Mouse (Mus musculus) hindbrain, embryonic 14.5 days (tissue): Measurements from ENCODE around the gene Fam13a. TPM values are rescaled to one million over a fixed set of nuclear protein-coding genes. Genes with fewer than 3 reads are reported as not detected.

ENCODE experiments used
- ATAC-seq: fragments of 200-750 bp; cut with Nextera tagmentation; 2 replicates; pipeline ENCODE4 v1.8.0; 2017; ENCODE audit warnings: moderate number of reproducible peaks, mild to moderate bottlenecking, moderate TSS enrichment, moderate library complexity; ENCODE audit not compliant: low FRiP score
- DNase-seq: peaks from one replicate; pipeline ENCODE4 v3.0.0-alpha.2; 2015; ENCODE audit warnings: low spot score
- H3K27ac ChIP-seq: fragments of 300-500 bp; sonication (generic); 2 replicates; pipeline ENCODE4 v1.5.1; 2014; ENCODE audit warnings: mild to moderate bottlenecking, moderate library complexity
- H3K27me3 ChIP-seq: fragments of 300-500 bp; sonication (generic); 2 replicates; pipeline ENCODE4 v1.6.1; 2014; ENCODE audit warnings: mild to moderate bottlenecking, low read length, mixed read lengths; ENCODE audit not compliant: control insufficient read depth, insufficient read depth
- H3K36me3 ChIP-seq: fragments of 300-500 bp; sonication (generic); replicated peaks from 2 replicates; pipeline ENCODE4 v1.6.1; 2014; ENCODE audit not compliant: control insufficient read depth, insufficient read depth
- H3K4me1 ChIP-seq: fragments of 300-500 bp; sonication (generic); replicated peaks from 2 replicates; pipeline ENCODE4 v1.6.1; 2014; ENCODE audit warnings: antibody characterized with exemption, low read length, mixed read lengths; ENCODE audit not compliant: control insufficient read depth, insufficient read depth
- H3K4me2 ChIP-seq: fragments of 300-500 bp; sonication (generic); replicated peaks from 2 replicates; pipeline ENCODE4 v1.6.1; 2014; ENCODE audit warnings: mild to moderate bottlenecking, moderate library complexity
- H3K4me3 ChIP-seq: fragments of 300-500 bp; sonication (generic); replicated peaks from 2 replicates; pipeline ENCODE4 v1.5.1; 2014; ENCODE audit warnings: mild to moderate bottlenecking, low read length
- H3K9ac ChIP-seq: fragments of 300-500 bp; sonication (generic); 2 replicates; pipeline ENCODE4 v1.6.1; 2014
- H3K9me3 ChIP-seq: fragments of 300-500 bp; sonication (generic); 2 replicates; pipeline ENCODE4 v1.6.1; 2016; ENCODE audit warnings: low read length; ENCODE audit not compliant: control insufficient read depth
- WGBS: fragments of 180-500 bp; shearing (Covaris S2); extraction: QIAGEN DNeasy Blood & Tissue Kit; methylation state at CpG from one replicate; pipeline ENCODE4 v1.1.7; 2014; 5-methylcytosine and 5-hydroxymethylcytosine counted together
- polyA plus RNA-seq: library from polyadenylated mRNA; unstranded; fragments of >200 nt; fragmentation: Nextera tagmentation; extraction: Ambion mirVana; gene quantifications from 2 replicates; pipeline ENCODE4 v1.2.1, GENCODE M21; 2014

Gene Fam13a
- polyA plus RNA-seq, 1 experiment from 2014 or later, result 10.3 TPM

DNA sequence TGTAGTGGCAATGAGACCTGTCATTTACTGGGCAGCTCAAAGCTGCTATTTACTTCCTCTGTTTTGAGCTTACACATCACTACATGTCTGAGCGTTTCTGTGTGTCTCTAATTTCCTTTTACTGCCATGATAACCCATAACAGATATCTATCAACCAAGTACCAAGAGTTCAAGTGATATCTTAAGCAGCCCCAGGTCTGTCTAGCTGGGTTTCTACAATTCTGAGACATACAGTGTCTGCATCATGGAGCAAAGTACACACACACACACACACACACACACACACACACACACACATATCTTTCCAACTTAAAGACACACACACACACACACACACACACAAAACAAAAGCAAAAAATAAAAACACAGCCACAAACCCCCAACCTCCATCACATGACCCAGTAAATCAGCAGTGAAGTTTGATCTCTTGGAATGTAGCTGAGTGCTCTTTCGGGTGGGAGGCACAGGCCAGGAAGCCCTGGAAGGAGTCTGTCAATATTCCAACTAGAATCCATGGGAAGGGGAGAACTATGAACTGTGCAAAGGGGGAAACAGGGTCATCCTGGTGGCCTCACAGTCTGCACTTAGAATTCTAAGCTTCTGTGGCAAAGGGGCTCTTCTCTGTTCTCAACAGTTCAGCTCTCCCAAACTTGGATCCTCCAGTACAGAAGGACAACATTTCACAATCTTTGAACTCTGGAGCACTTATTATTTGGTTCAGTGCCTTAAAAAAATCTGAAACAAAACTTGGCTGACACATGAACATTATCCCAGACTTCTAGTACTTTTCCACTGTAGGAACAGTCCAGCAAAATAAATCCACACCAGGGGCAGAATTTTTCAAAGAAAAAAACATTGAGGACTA is 73.0 kb downstream of the Fam13a start:
- no peak for ATAC-seq
- Histone ChIP-seq H3K4me3 (no peak overlapping the region), H3K4me2 (no peak overlapping the region), H3K9me3 (no peaks in the 10 kb centered on the region), H3K36me3 (peaks cover 33% of the 10 kb centered on the region), H3K27ac (no peak overlapping the region), H3K9ac (no peak overlapping the region), H3K27me3 (no peaks in the 10 kb centered on the region), H3K4me1 (no peaks in the 10 kb centered on the region)
- DNase-seq, result no peak
- WGBS, result 75% methylated on average over 2 of the region's 2 CpGs

DNA sequence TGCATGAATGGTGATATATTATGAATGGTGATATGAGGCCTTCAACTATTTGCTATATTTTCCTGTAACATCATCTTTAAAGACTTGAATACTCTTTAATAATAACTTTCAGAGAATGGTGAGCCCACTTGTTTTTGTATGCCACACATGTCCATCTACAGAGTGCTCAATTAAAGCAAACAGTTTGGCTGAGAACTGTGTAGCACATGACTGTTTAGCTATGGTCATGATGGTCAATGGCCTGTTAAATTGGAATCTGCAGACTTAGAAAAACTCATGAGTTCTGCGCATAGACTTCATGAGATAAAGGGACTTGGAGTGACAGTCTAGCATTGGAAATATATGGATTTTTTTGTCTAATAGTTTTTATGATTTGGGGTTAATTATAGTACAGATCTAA is 73.9 kb downstream of the Fam13a start:
- no peaks in the 10 kb centered on the region for H3K4me1 ChIP-seq
- WGBS, result 92% methylated on average over 1 of the region's 1 CpGs

GRCm38 (mm10) chr6:58946840-58947239 is 77.5 kb downstream of the Fam13a start:
- 75% methylated on average over 4 of the region's 4 CpGs for WGBS
- H3K4me3 ChIP-seq, result no peak overlapping the region
- H3K9me3 ChIP-seq, result no peaks in the 10 kb centered on the region
- H3K9ac ChIP-seq, result no peak overlapping the region
- DNase-seq, result no peak
- no peaks in the 10 kb centered on the region for H3K27me3 ChIP-seq
- no peak for ATAC-seq
- H3K27ac ChIP-seq, result no peak overlapping the region
- peaks cover 17% of the 10 kb centered on the region for H3K36me3 ChIP-seq
- H3K4me2 ChIP-seq, result no peak overlapping the region
- H3K4me1 ChIP-seq, result no peaks in the 10 kb centered on the region

More for the DNA sequence above, 73.9 kb downstream of the Fam13a start:
- Histone ChIP-seq H3K9me3 (no peaks in the 10 kb centered on the region), H3K4me3 (no peak overlapping the region), H3K9ac (no peak overlapping the region), H3K36me3 (peaks cover 31% of the 10 kb centered on the region), H3K27me3 (no peaks in the 10 kb centered on the region), H3K27ac (no peak overlapping the region), H3K4me2 (no peak overlapping the region)
- DNase-seq, result no peak
- no peak for ATAC-seq

DNA sequence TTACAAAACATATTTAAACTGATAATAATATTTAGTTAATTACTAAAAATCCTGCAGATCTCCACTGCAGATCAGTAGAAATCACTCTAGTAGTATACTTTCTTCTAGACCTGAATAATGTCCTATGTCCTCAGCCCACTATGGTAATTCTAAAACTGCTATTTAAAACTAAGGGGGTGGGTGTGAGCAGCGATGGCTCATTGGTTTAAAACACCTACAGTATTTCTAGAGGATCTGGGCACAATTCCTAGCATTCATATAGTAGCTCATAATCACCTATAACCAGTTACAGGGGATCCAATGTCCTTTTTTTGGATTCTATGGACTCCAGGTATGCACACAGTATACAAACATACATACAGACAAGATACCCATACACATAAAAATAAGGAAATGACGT is 78.1 kb downstream of the Fam13a start:
- no peak for ATAC-seq
- H3K9ac ChIP-seq, result no peak overlapping the region
- H3K4me1 ChIP-seq, result no peaks in the 10 kb centered on the region
- H3K27me3 ChIP-seq, result no peaks in the 10 kb centered on the region
- H3K27ac ChIP-seq, result no peak overlapping the region
- no peak for DNase-seq
- H3K9me3 ChIP-seq, result no peaks in the 10 kb centered on the region
- H3K4me3 ChIP-seq, result no peak overlapping the region
- 62% methylated on average over 2 of the region's 2 CpGs for WGBS
- peaks cover 17% of the 10 kb centered on the region for H3K36me3 ChIP-seq
- no peak overlapping the region for H3K4me2 ChIP-seq

DNA sequence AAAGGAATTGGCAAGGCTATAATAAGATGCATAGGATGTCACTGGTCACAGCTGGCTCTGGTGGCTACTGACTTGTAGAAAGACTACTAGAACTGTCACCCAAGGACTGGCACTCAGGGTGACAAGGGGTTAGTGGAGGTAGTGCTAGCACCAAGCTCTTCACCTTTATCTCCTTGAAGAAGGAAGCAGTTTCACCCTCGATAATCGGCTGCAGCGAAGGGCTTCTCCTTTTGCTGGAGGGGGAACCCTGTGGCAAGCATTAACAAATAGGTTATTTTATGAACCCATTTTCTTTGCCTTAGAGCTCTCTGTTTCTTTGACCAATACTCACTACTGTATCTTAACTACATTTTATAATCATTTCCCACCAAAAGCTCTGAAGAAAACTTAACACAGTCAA is 80.4 kb downstream of the Fam13a start:
- Histone ChIP-seq H3K4me1 (no peaks in the 10 kb centered on the region), H3K9me3 (no peaks in the 10 kb centered on the region), H3K4me2 (no peak overlapping the region), H3K27me3 (no peaks in the 10 kb centered on the region), H3K36me3 (peaks cover 17% of the 10 kb centered on the region), H3K4me3 (no peak overlapping the region), H3K27ac (no peak overlapping the region), H3K9ac (no peak overlapping the region)
- no peak for ATAC-seq
- DNase-seq, result no peak
- 96% methylated on average over 3 of the region's 3 CpGs for WGBS

- Histone ChIP-seq H3K9me3 (no peaks in the 10 kb centered on the region), H3K4me3 (no peak overlapping the region), H3K27ac (no peak overlapping the region), H3K4me1 (no peaks in the 10 kb centered on the region), H3K36me3 (peaks cover 10% of the 10 kb centered on the region; the same call in 1 of the 2 replicates), H3K27me3 (no peaks in the 10 kb centered on the region), H3K4me2 (no peak overlapping the region), H3K9ac (no peak overlapping the region)
- 92% methylated on average over 2 of the region's 2 CpGs for WGBS
- ATAC-seq (no peak), DNase-seq (no peak)
Observed at GRCm38 (mm10) chr6:58942276-58942675, 82.1 kb downstream of the Fam13a start.

GRCm38 (mm10) chr6:58937726-58938125 is 86.6 kb downstream of the Fam13a start:
- no peak overlapping the region for H3K27ac ChIP-seq
- H3K9me3 ChIP-seq, result no peaks in the 10 kb centered on the region
- H3K36me3 ChIP-seq, result 0 out of 2 replicates have a peak, but pooled peaks cover 11% of the 10 kb centered on the region
- H3K27me3 ChIP-seq, result no peaks in the 10 kb centered on the region
- no peak overlapping the region for H3K4me2 ChIP-seq
- ATAC-seq (no peak), DNase-seq (no peak)
- H3K4me3 ChIP-seq, result no peak overlapping the region
- peaks cover 19% of the 10 kb centered on the region for H3K4me1 ChIP-seq
- no peak overlapping the region for H3K9ac ChIP-seq

DNA sequence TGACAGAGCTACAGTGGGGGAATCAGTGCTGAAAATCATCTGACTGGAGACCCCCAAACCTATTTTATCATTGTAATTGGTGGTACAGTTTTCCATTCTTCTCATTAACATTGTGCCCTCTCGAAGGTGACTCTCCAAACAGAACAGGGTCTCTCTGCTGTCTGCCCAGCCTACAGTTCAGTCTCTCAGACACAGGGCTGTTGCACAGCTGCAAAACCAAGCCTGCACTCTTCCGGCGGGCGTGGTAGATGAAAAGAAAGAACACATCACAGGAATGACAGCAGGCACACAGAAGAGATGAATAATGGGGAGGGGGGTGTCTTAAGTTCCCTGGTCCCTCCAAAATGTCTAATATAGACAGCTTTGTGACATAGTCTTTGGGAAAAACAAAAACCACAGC is 90.2 kb downstream of the Fam13a start:
- 28% methylated on average over 4 of the region's 4 CpGs for WGBS
- Histone ChIP-seq H3K4me3 (no peak overlapping the region), H3K4me1 (peaks cover 27% of the 10 kb centered on the region), H3K4me2 (no peak overlapping the region), H3K9ac (no peak overlapping the region), H3K27me3 (no peaks in the 10 kb centered on the region), H3K27ac (peak overlapping the region; percentile 83), H3K36me3 (0 out of 2 replicates have a peak, but pooled peaks cover 11% of the 10 kb centered on the region), H3K9me3 (no peaks in the 10 kb centered on the region)
- ATAC-seq (peak; percentile 12; the same call in 1 of the 2 replicates), DNase-seq (peak; percentile 28)

DNA sequence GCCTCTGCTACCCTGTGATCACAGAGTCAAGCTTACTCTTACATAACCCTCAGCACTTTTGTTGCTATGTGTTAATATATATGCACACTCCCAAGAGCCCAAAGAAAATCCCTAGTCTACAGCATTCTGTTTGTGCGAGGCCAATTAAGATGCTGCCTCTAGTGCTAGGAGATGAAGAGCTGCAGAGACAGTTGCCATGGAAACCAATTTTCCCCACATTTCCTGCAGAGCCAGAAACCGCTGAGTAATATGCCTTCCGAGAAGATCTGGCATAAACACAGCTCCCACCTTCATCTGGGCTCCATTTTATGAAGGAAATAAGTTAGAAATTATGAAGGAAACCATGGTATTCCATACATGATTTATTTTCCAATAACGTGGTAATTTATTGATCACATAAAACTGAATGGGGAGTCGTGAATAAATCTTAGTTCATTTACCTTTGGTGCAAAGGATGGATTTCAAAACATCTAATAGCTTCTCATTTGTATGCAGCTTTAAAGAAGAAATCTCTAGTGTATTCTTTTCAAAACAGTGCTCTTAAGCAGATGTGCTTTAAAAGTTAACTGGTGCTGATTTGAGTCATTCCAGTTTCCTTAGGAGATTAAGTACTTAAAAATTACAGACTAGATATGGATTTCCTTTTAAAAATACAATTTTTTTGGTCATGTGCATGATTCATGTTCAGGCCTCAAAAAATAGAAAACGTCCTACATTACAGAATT is 91.0 kb downstream of the Fam13a start:
- 26% methylated on average over 6 of the region's 6 CpGs for WGBS
- H3K4me2 ChIP-seq, result peak overlapping the region; percentile 30
- H3K9ac ChIP-seq, result no peak overlapping the region
- no peaks in the 10 kb centered on the region for H3K9me3 ChIP-seq
- peak; percentile 96 for ATAC-seq
- 0 out of 2 replicates have a peak, but pooled peaks cover 11% of the 10 kb centered on the region for H3K36me3 ChIP-seq
- DNase-seq, result peak; percentile 93
- peaks cover 27% of the 10 kb centered on the region for H3K4me1 ChIP-seq
- H3K27me3 ChIP-seq, result no peaks in the 10 kb centered on the region
- peak overlapping the region; percentile 83 for H3K27ac ChIP-seq
- no peak overlapping the region for H3K4me3 ChIP-seq
